Mouse (Mus musculus): ENCODE results near the gene Mlkl. TPM values are rescaled to one million over a fixed set of nuclear protein-coding genes. Genes with fewer than 3 reads are reported as not detected.
"Not testable (repeated sequence)": the region's sequence is repeated elsewhere in the genome, so short reads cannot be mapped to it uniquely, and the experiment has no call there.

Mlkl gene
- total RNA-seq, 2 experiments from 2014 or later: 0.37 to 0.91 TPM

DNA sequence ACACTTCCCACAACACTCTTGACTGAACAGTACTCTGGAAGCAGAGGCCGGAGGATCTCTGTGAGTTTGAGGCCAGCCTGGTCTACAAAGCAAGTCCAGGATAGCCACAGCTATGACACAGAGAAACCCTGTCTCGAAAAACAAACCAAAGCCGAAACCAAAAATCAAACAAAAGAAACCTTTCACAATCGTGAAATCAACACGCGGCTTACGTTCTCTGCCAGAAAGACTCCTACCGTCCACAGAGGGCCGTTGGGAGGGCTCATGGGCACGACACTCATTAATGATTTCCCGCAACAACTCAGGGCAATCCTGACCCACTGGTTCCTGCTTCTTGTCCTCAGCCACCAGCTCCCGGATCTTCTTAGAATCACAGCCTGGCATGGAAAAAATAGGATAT is 23.2 kb downstream of the Mlkl start:
- no peak for DNase-seq (ENCODE audit: low spot score in 2 of 2)

DNA sequence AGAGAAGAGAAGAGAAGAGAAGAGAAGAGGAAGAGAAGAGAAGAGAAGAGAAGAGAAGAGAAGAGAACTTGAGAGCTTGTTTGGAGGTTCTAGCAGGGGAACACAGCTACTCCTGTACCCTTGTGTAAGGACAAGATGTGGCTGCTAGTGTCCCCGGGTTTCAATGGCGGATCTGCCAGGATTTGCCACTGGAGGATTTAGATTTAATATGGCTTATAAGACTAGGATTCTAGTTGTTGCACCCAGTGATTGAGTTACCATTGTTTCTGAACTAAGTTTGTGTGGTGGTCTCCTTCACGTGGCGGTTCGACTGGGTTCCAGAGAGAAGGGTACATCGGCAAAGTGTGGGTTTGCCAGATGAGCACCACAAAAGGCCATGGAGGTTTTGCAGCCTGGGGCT is 24.0 kb downstream of the Mlkl start:
- DNase-seq (ENCODE audit: low spot score in 2 of 2): not testable (repeated sequence)

GRCm38 (mm10) chr8:111312758-111313162 is 25.2 kb downstream of the Mlkl start:
- no peak for DNase-seq (ENCODE audit: low spot score in 2 of 2)

DNA sequence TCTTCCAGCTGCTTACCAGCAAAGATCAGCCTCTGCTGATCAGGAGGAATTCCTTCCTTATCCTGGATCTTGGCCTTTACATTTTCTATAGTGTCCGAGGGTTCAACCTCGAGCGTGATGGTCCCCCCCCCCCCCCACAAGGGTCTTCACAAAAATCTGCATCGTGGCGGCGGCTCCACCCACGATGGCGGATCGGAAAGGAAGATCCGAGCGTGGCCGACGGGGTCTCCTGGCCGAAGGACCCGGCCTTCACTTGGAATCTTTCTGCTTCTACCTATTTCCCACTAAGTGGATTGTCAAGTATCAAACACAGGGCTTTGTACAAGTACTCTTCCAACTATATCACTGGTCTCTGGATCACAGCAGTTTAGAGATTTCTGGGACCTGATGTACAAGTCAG is 28.0 kb downstream of the Mlkl start:
- not testable (repeated sequence) for DNase-seq (ENCODE audit: low spot score in 2 of 2)

DNA sequence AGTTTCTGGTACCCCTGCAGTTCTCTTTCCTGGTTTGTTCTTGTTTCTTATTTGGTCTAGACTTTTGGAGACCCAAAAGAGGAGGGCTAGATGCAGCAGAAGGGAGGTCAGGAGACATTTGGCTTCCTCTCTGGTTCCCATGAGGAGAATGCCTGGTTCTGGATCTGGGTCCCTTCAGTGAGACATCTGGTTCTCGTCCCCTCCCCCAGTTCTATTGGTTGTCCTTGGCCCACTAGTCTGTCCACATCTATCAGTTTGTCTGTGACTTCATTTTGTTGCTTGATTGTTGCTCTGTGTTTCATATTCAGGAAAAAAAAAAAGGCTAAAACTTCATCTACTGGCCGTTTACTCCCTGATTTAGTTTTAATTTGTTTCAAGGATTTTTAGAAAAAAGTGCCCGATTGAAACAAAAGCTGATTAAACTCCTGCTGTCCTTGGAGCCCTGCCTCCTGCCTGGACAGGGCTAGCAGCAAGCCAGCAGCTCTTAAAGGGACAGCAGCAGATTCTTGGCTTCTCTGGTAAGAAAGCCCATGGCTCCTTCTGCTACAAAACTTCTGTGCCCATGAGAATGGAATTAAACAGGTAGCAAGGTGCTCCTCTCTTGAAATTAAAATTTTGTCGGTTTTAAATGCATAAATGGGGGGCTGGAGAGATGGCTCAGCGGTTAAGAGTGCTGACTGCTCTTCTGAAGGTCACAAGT is 32.8 kb downstream of the Mlkl start:
- no peak for DNase-seq (ENCODE audit: low spot score in 2 of 2)

DNA sequence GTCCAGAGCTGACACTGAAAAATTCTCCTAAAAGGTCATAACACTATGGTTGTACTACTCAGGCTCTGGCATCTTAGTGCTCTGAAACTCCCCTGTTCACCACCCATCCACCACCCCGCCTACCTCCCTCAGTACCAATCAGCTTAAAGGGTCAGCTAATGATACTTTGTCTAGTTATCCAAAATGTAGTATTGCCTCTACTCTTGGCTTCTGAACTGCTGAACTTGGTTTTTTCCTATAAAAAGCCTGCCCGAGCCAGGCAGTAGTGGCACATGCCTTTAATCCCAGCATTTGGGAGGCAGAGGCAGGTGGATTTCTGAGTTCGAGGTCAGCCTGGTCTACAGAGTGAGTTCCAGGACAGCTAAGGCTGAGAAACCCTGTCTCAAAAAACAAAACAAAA is 33.6 kb downstream of the Mlkl start:
- DNase-seq (ENCODE audit: low spot score in 2 of 2): no peak

DNA sequence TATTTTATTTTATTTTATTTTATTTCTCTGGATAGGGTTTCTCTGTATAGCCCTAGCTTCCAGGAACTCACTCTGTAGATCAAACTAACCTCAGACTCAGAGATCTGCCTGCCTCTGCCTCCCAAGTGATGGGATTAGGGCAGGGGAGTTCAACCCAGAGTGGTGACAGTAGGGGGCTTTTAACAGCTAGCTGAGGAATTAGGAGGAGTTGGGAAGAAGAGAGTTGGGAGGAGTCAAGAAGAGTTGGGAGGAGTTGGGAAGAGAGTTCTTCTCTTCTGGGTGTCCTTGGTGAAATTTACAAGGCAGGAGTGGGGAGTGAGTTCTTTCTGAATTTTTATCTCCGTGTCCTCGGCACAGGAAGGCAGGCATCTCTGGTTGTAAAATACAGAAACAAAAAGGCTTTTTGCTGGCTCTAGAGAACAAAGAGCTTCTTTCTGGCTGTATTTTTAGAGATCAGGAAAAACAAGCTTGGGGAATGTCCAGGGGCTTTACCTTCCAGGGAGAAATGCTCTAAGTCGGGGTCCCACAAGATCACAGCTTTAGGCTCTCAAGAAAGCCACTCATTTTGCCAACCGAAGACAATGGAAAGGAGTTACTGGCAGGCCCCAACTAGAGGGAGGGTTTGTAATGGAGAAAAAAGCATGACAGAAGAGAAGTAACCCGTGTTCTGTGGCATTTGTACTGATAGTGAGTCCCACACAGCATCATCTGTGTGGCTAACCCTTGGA is 34.7 kb downstream of the Mlkl start:
- not testable (repeated sequence) for DNase-seq (ENCODE audit: low spot score in 2 of 2)

GRCm38 (mm10) chr8:111300597-111301546 is 37.1 kb downstream of the Mlkl start:
- no peak for DNase-seq (ENCODE audit: low spot score in 2 of 2)

DNA sequence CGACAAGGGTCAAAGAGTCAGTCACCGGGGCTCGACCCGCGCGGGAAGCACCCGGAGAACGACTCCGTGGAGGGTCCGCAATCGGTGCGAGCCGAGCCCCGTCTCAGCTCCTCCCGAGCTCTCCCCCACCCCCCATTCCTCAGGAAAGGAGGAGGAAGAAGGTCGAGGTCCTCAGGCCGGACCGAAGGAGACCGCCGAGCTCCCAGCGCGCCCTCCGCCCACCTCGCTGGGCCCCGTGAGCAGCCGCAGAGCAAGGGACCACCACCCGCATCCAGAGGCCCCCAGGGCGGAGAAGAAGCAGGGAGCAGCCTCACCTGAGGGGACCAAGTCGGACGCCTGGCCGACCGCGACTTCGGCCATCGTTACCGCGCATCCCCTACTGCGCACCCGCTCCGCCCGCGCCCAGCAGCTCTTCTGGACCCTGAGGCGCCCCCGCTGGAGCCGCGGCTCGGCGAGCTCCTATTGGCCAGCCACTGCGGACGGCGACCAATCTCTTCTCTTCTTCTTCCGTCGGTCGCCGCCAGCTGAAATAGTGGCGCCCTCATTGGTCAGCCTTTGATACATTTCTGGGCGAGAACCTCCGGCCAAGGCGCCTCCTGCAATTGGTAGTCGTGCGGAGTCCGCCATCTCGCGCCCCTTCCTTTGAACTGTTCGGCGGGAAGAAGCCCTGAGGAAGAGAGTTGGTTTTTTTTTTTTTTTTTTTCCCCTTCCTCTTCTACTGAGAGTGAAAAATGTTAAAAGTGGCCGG is 38.0 kb downstream of the Mlkl start, which contains the start of gene Rfwd3:
Gene Rfwd3 (minus strand): TSS at position 402 of the 748 bp plus-strand sequence.
- peak; percentile 96 to 98 for DNase-seq (ENCODE audit: low spot score in 2 of 2)

DNA sequence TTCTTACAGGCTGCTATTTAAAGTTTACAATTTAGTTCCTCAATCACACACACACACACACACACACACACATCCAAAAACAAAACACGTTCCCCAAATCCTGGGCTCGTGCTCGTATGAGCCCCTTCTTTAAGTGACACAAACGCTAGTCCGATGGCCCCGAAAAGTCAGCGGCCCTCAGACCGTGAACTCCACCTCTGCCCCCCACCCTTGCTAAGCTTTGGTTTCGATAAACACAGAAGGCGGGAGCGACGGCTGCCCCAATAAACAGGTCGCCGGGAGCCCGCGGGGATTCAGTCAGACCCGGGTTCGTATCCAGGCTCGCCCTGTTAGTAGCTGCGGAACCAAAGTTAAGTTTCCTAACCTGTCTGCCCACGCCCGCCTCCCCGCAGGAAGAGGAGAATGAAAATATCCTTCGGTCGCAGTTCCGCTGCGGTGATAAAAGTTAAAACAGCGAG is 38.6 kb downstream of the Mlkl start:
- peak; percentile 21 to 24 for DNase-seq (ENCODE audit: low spot score in 2 of 2)

DNA sequence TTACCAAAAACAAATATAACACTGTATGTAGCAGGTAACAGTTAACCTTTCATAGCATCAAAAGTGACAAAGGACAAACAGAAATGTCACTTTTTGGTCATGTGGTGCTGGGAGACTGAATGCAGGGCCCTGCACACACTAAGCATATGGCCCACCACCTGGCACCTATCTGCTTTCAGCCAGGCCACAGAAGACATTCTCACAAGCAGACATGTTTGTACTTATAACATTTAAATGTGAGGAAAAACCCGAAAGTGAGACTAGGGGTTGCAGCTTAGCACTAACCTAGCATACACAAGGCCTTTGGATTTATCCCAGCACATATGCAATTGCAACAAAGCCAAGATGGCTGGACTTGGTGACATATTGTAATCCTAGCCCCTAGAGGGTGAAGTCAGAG is 40.0 kb downstream of the Mlkl start:
- no peak for DNase-seq (ENCODE audit: low spot score in 2 of 2)

DNA sequence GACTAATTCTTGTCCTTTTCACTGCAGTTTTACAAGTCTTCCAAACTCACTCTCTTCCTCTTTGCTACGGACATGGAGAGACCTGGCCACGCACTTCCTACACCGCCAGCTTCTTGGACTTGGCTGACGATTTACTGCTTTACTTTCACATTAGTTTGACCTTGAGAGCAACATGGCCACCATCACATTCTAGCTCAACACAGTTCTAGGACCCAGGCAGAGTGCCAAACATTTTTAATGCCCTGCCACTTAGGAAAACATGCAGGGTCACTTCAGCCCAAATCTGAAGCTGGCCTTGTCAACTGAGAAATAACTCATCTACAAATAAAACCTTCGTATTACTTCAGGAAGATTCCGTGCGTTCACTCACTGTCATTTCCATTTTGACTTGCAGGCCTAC is 46.2 kb downstream of the Mlkl start:
- no peak for DNase-seq (ENCODE audit: low spot score in 2 of 2)

- DNase-seq (ENCODE audit: low spot score in 2 of 2): no peak
Measured at GRCm38 (mm10) chr8:111290586-111290985, 47.4 kb downstream of the Mlkl start.

DNA sequence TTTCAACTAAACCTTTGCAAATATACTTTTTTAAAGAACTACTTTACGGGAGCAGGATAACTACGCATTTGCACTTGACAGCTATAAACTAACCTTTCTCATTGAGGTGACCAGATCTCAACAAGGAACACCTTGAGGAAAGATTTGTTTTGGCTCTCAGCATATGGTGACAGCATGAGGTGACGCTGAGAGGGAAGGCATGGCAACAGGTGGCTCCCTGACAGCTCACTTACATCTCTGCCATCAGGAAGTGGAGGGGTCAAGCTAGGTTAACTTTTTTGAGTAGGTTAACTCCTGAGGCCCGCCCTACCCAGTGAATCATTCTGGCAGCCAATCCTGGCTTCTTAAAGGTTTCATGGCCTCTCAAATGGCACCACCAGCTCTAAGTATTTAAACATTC is 52.4 kb downstream of the Mlkl start:
- no peak for DNase-seq (ENCODE audit: low spot score in 2 of 2)

DNA sequence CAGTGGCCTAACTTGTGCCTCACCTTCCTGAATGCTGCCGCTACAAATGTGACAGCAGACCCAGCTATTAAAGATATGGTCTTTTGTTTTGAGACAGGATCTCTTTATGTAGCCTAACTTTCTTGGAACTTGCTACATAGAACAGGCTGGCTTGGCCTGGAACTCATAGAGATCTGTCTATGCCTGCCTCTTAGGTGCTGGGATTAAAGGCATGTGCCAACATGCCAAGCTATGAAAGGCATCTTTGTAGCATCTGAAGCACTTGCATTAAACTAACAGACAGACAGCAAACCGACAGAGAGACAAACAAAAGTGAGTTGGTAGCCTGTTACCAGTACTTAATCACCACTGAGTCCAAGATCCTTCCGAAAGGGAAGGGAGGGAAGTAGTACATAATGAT is 55.9 kb downstream of the Mlkl start:
- no peak for DNase-seq (ENCODE audit: low spot score in 2 of 2)

GRCm38 (mm10) chr8:111268277-111268676 is 69.7 kb downstream of the Mlkl start:
- no peak for DNase-seq (ENCODE audit: low spot score in 2 of 2)

DNA sequence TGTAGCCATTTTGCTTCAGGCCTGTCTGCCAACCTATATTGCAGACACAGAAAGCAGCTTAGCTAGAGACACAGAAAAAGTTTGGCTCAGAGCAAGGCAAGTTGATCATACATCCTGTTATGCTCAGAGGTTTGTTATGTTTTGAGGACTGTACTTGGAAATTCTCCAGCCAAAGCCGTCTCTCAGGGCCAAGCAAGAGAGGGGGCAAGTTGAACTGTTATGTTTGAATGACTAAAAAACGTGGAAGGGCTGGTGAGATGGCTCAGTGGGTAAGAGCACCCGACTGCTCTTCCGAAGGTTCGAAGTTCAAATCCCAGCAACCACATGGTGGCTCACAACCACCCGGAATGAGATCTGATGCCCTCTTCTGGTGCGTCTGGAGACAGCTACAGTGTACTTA is 71.8 kb downstream of the Mlkl start:
- DNase-seq (ENCODE audit: low spot score in 2 of 2): not testable (repeated sequence)

DNA sequence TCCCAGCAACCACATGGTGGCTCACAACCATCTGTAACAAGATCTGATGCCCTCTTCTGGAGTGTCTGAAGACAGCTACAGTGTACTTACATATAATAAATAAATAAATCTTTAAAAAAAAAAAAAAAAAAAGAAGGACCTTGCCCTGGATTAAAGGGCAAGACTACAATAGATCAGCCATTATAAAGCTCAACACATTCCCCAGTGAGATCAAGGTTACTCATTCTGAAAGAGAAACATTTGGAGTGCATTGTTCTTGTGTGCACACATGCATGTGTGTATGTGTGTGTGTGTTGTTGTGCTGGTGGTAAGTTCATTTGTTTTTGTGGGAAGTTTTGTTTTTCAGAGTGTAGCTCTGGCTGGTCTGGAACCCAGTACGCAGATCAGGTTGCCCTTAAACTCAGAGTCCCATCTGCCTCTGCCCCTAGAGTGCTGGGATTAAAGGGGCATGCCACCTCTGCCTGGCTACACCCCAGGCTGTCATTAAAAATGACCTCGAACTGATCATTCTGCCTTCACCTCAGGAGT is 73.2 kb downstream of the Mlkl start:
- DNase-seq (ENCODE audit: low spot score in 2 of 2): no peak

DNA sequence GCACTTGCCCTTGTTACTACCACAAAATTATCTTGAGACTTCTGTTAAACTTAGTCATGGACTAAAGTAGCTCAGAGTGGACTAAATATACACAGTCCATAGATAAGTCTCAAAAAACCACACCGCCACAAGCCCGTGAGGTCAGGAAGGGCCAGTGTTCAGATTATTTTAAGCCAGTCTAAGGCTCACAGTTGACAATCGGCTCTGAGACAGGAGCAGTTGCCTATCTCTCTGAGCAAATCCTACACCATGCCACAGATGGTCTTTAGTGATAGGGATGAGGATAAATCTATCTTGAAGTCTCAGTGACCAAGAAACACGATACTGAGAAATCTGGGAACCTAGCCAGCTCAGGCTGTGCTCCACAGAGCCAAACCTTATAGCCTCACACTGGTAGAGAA is 76.0 kb downstream of the Mlkl start:
- DNase-seq (ENCODE audit: low spot score in 2 of 2): no peak

Data from layer of hippocampus, postnatal 14 days (tissue).